Mouse (Mus musculus) neural tube, embryonic 15.5 days (tissue): Measurements from ENCODE around the gene Dbn1. TPM values are rescaled to one million over a fixed set of nuclear protein-coding genes. Genes with fewer than 3 reads are reported as not detected.

Experiments used
- ATAC-seq: fragments of 200-750 bp; cut with Nextera tagmentation; 2 replicates; pipeline ENCODE4 v1.8.0; 2017; ENCODE audit warnings: mild to moderate bottlenecking, moderate TSS enrichment, moderate library complexity; ENCODE audit not compliant: low FRiP score
- H3K27ac ChIP-seq: fragments of 300-500 bp; sonication (generic); replicated peaks from 2 replicates; pipeline ENCODE4 v1.5.1; 2015; ENCODE audit warnings: mild to moderate bottlenecking, inconsistent platforms
- H3K27me3 ChIP-seq: fragments of 300-500 bp; sonication (generic); replicated peaks from 2 replicates; pipeline ENCODE4 v1.6.1; 2015; ENCODE audit warnings: inconsistent platforms
- H3K36me3 ChIP-seq: fragments of 300-500 bp; sonication (generic); 2 replicates; pipeline ENCODE4 v1.6.1; 2015; ENCODE audit warnings: inconsistent platforms
- H3K4me1 ChIP-seq: fragments of 300-500 bp; sonication (generic); 2 replicates; pipeline ENCODE4 v1.6.1; 2015; ENCODE audit warnings: inconsistent platforms
- H3K4me2 ChIP-seq: fragments of 300-500 bp; sonication (generic); 2 replicates; pipeline ENCODE4 v1.6.1; 2015; ENCODE audit warnings: inconsistent platforms, mild to moderate bottlenecking, moderate library complexity
- H3K4me3 ChIP-seq: fragments of 300-500 bp; sonication (generic); replicated peaks from 2 replicates; pipeline ENCODE4 v1.5.1; 2015; ENCODE audit warnings: mild to moderate bottlenecking, inconsistent platforms
- H3K9ac ChIP-seq: fragments of 300-500 bp; sonication (generic); replicated peaks from 2 replicates; pipeline ENCODE4 v1.6.1; 2015; ENCODE audit warnings: mild to moderate bottlenecking, inconsistent platforms
- H3K9me3 ChIP-seq: fragments of 300-500 bp; sonication (generic); replicated peaks from 2 replicates; pipeline ENCODE4 v1.6.1; 2016; ENCODE audit warnings: inconsistent platforms
- WGBS: fragments of 180-500 bp; shearing (Covaris S2); methylation state at CpG from one replicate; pipeline ENCODE4 v1.1.7; 2015; ENCODE audit warnings: mixed read lengths; 5-methylcytosine and 5-hydroxymethylcytosine counted together
- polyA plus RNA-seq: library from polyadenylated mRNA; unstranded; fragments of >200 nt; fragmentation: Nextera tagmentation; extraction: Ambion mirVana; gene quantifications from 2 replicates; pipeline ENCODE4 v1.2.1, GENCODE M21; 2015

Gene Dbn1
- 389 and 450 TPM in 2 replicates for polyA plus RNA-seq

DNA sequence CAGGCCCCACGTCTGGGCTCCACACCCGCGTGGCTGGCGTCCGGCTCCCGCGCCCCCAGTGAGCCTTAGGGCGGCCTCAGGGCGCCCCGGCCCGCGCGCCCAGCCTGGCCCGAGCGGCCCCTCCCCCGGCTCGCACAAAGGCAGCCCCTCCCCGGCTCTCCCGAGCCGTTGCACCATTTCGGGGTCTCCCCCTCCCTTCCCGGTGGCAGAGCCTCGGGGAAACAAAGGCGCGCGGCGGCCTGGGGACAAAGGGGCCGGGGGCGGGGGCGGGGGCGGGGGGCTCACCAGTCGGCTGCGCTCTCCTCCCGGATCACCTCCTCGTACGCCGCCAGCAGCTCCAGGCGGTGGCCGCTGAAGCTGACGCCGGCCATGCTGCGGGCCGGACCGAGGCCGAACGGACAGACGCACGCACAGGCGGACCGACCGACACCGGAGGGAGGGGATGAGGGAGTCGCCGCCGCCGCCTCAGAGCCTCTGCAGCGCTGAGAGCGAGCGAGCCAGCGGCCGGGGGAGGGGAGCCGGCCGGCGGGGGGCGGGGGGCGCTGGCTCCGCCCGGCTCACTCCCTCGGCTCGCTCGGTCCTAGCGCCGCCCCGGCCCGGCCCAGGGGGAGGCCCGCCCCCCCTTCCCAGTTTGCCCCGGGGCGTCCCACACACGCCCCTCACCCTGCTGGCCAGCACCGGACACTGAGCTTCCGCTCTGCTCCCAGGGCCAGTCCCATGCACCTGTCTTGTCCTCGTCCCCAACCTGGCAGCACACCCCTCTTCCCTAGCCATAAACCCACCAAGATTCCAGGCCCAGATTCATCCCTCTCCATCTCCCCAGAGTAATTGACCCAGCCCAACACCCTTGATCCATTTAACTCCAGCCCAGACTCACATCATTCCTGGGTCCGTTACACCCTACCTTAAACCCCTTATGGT, at the start of gene Dbn1:
Dbn1 (minus strand) TSS at position 534 of the 921 bp plus-strand sequence.
- peak; percentile 86 for ATAC-seq
- WGBS: 2% methylated on average over 41 of the region's 83 CpGs
- H3K27me3 ChIP-seq: no peaks in the 10 kb centered on the region

DNA sequence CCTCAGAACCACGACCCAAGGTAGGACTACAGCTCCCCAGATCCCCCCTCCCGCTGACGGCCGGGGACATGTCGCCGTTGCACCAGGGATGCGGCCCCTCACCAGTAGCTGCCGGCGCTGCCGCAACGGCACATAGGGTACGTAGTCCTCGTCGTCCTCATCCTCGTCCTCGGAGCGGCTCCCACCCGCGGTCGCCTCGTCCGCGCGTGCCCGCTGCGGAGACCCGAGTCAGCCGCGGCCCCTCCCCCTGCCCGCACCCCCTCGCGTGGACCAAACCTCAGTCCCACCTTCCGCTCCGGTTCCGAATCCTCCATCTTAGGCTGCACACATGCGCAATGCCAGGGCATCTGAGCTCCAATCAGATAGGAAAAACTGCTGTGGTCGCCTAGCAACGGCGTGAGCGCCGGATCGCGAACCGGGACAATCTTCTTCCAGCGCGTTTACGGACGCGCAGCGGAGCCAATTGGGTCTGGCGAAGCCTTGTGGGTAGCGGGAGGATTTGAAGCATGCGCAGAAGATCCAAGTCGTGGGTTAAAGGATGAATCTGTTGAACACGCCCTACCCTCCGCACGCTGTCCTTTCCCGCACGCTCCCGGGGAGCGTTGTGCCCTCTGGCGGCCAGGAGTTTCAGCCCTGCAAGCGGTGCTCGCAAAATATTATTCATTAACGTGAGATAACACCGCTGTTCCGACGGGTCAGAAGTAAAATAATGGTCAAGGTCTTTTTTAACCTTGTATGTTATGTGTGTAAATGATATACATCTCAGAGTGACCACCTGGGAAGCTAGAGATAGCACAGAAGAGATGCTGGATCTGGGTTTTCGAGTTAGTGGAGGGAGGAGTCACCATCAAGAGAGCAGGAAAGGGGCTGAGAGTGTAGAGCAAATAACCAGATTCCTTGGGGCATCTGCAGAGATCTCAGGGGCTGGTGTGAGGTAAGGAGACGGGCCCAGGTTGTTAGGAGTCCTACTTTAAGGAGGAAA, 48.6 kb upstream of the Dbn1 start, which contains the start of gene Ddx41:
Ddx41 (minus strand) TSS at position 465 of the 982 bp plus-strand sequence.
- H3K4me2 ChIP-seq: peak within 1 kb of the TSS; percentile 96
- ATAC-seq: peak; percentile 97
- H3K36me3 ChIP-seq: peaks cover 69% of the 10 kb centered on the region
- H3K4me3 ChIP-seq: peak within 1 kb of the TSS; percentile 76
- no peaks in the 10 kb centered on the region for H3K27me3 ChIP-seq
- peaks cover 23% of the 10 kb centered on the region for H3K4me1 ChIP-seq
- H3K27ac ChIP-seq: peak within 1 kb of the TSS; percentile 88
- H3K9ac ChIP-seq: peak within 1 kb of the TSS; percentile 82
- no peaks in the 10 kb centered on the region for H3K9me3 ChIP-seq
- under 1% methylated on average over 70 of the region's 70 CpGs for WGBS

More for the DNA sequence above, at the start of gene Dbn1:
- Histone ChIP-seq H3K9me3 (no peaks in the 10 kb centered on the region), H3K27ac (peak within 1 kb of the TSS; percentile 98), H3K4me3 (peak within 1 kb of the TSS; percentile 83), H3K9ac (peak within 1 kb of the TSS; percentile 100), H3K4me2 (peak within 1 kb of the TSS; percentile 96), H3K36me3 (peaks cover 4% of the 10 kb centered on the region; the same call in 1 of the 2 replicates), H3K4me1 (peaks cover 52% of the 10 kb centered on the region)

DNA sequence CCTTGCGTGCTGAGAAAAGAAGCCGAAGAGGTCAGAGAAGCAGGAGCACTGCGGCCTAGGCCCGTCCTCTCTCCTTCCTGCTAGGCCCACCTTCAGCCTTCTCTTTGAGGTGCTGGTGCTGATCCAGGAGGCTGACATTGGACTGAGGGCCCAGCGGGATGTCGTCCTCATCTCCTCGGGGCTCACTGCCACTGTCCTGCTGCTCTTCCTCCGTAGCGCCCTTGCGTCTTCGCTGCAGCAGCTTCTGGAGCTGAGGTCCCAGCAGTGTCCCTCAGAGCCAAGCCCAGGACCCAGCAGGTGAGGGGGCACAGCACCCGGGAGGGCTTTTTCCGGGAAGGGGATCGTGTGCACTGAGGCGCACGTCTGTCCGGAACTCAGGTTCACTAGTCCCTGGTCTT, 47.9 kb upstream of the Dbn1 start:
- peaks cover 23% of the 10 kb centered on the region for H3K4me1 ChIP-seq
- no peaks in the 10 kb centered on the region for H3K27me3 ChIP-seq
- peak overlapping the region; percentile 96 for H3K4me2 ChIP-seq
- peak overlapping the region; percentile 76 for H3K4me3 ChIP-seq
- no peak; the same call in 1 of the 2 replicates for ATAC-seq
- H3K27ac ChIP-seq: peak overlapping the region; percentile 88
- no peaks in the 10 kb centered on the region for H3K9me3 ChIP-seq
- H3K36me3 ChIP-seq: peaks cover 68% of the 10 kb centered on the region
- 19% methylated on average over 17 of the region's 17 CpGs for WGBS
- peak overlapping the region; percentile 82 for H3K9ac ChIP-seq

DNA sequence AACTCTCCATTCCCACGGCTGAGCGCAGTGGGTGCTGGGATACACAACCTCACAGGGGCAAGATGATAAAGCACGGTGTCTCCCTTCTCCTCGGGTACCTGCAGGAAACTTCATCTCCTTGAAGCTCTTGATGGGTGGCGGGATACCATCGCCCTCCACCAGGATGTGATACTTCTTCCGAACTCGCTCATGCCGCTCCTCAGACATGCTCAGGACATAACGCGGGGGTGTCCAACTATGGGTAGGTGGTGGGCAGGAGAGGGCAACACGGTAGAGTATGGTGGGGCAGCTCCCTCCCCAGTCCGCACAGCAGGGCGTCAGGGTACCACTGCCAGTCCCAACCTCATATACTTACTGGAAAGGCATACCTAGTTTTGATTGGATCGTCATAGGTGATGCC, 47.3 kb upstream of the Dbn1 start:
- WGBS: 97% methylated on average over 15 of the region's 15 CpGs
- Histone ChIP-seq H3K4me3 (peak overlapping the region; percentile 76), H3K4me1 (peaks cover 23% of the 10 kb centered on the region), H3K9me3 (no peaks in the 10 kb centered on the region), H3K9ac (peak overlapping the region; percentile 82; the same call in 1 of the 2 replicates), H3K27ac (no peak overlapping the region), H3K36me3 (peaks cover 68% of the 10 kb centered on the region), H3K27me3 (no peaks in the 10 kb centered on the region), H3K4me2 (peak overlapping the region; percentile 96)
- ATAC-seq: no peak

DNA sequence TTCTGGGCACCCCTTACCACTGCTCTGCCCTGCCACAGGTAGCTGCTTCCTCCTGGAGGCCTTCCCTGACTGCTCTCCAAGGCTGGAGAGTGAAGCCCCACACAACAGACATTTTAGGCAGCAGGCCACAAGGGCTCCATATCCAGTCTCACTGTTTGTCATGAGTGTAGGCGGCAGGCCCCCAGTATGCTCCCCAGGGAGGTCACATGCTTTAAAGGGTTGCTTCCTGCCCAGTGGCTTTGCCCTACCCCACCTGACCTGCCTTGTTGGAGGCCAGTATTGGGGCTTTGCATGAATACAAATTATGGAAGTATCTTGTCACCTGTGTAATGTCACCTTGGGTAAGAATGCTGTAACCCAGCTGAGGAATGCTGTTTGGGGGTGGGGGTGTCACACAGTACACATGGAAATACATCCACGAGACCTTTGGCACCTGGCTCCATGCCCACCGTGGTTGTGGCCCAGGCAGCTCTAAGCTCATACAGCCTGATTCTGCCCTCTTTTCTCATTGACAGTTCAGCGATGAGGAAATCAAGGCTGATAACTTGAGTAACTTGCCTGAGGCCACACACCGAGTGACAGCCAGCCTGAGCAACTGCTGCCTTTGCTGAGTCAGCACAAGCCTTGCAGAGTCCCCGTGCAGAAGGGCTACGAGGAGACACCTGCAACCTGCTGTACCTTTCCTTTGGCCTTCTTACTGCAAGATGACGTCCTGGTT, 41.4 kb upstream of the Dbn1 start, which contains the start of gene Dok3:
Dok3 (minus strand) TSS at position 99 of the 718 bp plus-strand sequence.
- Histone ChIP-seq H3K4me1 (0 out of 2 replicates have a peak, but pooled peaks cover 5% of the 10 kb centered on the region), H3K9ac (no peak within 1 kb of the TSS), H3K27me3 (no peaks in the 10 kb centered on the region), H3K36me3 (peaks cover 52% of the 10 kb centered on the region), H3K27ac (no peak within 1 kb of the TSS), H3K4me2 (no peak within 1 kb of the TSS), H3K9me3 (no peaks in the 10 kb centered on the region), H3K4me3 (no peak within 1 kb of the TSS)
- no peak for ATAC-seq
- 79% methylated on average over 8 of the region's 8 CpGs for WGBS

DNA sequence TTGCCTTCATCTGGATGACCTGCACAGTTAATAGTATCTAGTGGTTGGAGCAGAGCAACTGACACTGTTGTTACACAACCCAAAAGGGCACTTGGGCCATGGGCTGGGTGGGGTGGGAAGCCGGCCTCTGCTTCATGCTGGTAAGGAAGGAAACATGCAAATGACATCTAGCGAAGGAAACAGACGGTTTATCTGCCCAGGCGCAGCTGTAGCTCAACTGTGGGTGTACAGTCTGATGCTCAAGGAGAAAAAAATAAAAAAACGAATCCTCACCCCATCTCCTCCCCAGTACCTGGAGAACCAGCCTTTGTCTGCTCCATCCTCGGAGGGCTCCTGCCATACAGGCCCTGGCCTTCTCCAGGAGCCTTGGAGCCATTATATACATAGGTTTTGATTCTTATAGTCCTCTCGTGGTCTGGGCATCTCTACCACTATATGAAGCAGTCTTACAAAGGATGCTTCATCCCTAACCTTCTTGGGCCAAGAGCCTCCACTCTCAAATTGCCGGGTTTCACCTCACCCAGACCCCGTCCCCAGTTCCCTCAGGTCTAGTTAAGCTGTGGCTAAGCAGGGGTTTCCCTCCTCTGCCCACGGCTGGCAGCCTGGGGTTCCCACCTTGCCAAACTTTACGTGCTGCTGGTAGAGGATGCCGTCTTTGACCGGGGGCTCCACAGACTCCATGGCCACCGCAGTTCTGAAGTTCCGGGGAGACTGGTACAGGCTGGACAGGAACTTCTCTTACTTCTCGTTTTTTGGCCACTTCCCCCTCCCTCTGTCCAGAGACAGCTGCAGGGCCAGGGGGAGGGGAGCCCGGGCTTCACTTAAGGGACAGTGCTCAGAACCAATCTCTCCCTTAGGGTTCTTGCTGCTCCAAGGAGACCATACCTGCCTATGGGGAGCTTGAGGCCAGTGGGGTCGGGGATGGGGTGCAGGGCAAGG, 40.2 kb upstream of the Dbn1 start:
- Histone ChIP-seq H3K4me3 (no peak overlapping the region), H3K4me1 (no peaks in the 10 kb centered on the region), H3K27me3 (no peaks in the 10 kb centered on the region), H3K9ac (no peak overlapping the region), H3K36me3 (peaks cover 39% of the 10 kb centered on the region), H3K4me2 (no peak overlapping the region), H3K9me3 (no peaks in the 10 kb centered on the region), H3K27ac (no peak overlapping the region)
- 86% methylated on average over 18 of the region's 18 CpGs for WGBS
- ATAC-seq: no peak

DNA sequence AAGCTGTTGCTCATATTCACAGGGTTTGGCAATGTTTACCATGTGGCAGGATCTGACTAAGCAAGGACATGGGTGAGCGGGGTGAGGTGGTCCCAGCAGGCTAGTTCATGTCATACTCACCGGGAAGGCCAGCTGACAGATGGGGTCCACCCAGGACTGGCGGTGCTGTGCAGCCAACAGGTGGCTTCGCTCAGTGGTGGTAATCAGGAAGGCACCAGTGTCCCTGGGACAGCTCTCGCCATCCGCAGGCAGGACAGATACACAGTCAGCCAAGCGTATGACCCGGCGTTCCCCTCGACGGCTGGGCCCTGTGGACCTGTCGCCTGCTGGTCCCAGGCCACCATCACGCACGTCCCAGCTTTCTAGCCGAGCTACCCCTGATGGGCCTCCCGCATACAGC, 39.3 kb upstream of the Dbn1 start:
- Histone ChIP-seq H3K4me3 (no peak overlapping the region), H3K9ac (no peak overlapping the region), H3K27ac (no peak overlapping the region), H3K36me3 (peaks cover 31% of the 10 kb centered on the region), H3K9me3 (no peaks in the 10 kb centered on the region), H3K4me1 (no peaks in the 10 kb centered on the region), H3K4me2 (no peak overlapping the region), H3K27me3 (no peaks in the 10 kb centered on the region)
- no peak for ATAC-seq
- WGBS: 84% methylated on average over 16 of the region's 16 CpGs

DNA sequence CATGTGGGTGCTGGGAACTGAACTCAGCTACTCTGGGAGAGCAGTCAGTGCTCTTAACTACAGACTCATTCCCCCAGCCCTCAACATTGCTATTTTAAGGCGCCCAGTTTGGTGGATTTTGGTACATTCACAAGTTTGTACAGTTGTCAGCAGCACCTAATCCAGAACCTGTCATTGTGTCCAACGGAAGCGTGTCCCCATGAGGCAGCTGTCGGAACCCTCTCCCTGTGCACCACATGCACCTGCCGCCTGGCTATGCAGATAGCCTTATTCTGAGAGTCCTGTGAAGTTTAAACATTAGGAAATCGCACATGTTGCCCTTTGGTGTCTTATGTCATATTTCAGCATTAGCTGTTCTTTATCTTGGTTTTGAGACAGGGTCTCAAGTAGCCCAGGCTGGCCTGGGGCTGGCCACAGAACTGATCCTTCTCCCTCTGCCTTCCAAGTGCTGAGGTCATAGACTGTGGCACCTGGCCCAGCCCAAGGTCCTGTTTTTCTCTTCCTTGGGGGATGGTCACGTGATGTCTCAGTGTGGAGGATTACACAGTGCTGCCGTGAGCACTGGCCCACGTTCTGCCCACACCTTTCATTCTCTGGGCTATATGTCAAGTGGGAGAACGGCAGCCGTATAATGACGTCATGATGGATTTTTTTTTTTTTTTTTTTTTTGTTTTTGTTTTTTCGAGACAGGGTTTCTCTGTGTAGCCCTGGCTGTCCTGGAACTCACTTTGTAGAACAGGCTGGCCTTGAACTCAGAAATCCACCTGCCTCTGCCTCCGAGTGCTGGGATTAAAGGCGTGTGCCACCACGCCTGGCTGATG, 38.0 kb upstream of the Dbn1 start:
- ATAC-seq: no peak
- WGBS: 79% methylated on average over 16 of the region's 16 CpGs

DNA sequence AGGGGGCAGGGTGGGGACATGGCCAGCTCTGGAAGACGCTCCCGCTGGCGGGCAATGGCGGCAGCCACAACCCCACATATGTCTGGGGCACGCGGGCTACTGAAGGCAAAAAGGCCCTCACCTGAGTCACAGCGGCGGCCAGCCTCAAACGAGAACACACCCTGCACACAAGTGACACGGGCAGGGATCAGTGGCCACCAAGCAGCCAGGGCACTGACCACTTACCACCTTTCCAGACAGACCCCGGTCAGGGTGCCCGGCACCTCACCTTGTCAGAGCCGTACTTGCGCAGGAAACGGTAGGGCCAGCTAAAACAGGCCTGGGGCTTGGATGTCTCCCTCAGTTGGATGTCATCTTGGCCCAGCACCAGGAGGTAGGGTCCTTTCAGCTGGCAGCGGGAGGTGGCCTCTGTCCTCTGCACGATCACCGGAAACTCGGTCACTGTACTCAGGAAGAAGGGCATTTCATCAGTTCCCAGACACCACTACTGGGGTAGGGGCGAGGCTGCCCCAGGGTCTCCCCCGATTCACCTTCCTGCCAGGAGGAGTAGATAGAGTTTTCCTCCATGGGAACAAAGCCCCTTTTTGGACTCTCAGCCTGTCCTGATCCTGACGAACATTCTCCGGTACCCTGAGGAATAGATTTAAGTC, 36.2 kb upstream of the Dbn1 start:
- H3K4me3 ChIP-seq: no peak overlapping the region
- no peaks in the 10 kb centered on the region for H3K4me1 ChIP-seq
- H3K27ac ChIP-seq: no peak overlapping the region
- no peaks in the 10 kb centered on the region for H3K27me3 ChIP-seq
- WGBS: 92% methylated on average over 23 of the region's 23 CpGs
- H3K9ac ChIP-seq: no peak overlapping the region
- no peak for ATAC-seq
- peaks cover 1% of the 10 kb centered on the region; the same call in 1 of the 2 replicates for H3K36me3 ChIP-seq
- H3K4me2 ChIP-seq: no peak overlapping the region
- no peaks in the 10 kb centered on the region for H3K9me3 ChIP-seq

More for the DNA sequence above, 38.0 kb upstream of the Dbn1 start:
- H3K9me3 ChIP-seq: no peaks in the 10 kb centered on the region
- H3K4me2 ChIP-seq: no peak overlapping the region
- no peak overlapping the region for H3K4me3 ChIP-seq
- H3K27me3 ChIP-seq: no peaks in the 10 kb centered on the region
- H3K9ac ChIP-seq: no peak overlapping the region
- H3K4me1 ChIP-seq: no peaks in the 10 kb centered on the region
- H3K36me3 ChIP-seq: peaks cover 19% of the 10 kb centered on the region
- no peak overlapping the region for H3K27ac ChIP-seq
